Mouse (Mus musculus) MN1 (cell line): ENCODE measurements around the gene Tbce.
"Not testable (repeated sequence)": the region's sequence is repeated elsewhere in the genome, so short reads cannot be mapped to it uniquely, and the experiment has no call there.

ENCODE experiments used
- DNase-seq: peaks from one replicate; pipeline ENCODE4 v3.0.0-alpha.2; 2016; ENCODE audit warnings: low spot score

Gene Tbce

DNA sequence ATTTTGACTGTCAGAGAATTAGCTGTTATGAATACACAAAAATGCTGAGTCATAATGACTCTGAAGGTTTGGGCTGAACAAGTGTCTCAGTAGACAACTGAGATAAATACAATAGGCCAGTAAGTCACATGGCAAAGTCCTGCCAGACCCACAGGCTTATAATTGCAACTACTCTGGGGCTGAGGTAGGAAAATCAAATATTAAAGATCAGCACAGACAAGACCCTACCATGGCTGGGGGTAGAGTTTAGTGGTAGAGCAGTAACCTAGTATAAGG is 5.4 kb downstream of the Tbce start:
- DNase-seq = peak; percentile 46

- peak; percentile 60 for DNase-seq
Measured at GRCm38 (mm10) chr13:14033309-14034072, 5.9 kb downstream of the Tbce start.

DNA sequence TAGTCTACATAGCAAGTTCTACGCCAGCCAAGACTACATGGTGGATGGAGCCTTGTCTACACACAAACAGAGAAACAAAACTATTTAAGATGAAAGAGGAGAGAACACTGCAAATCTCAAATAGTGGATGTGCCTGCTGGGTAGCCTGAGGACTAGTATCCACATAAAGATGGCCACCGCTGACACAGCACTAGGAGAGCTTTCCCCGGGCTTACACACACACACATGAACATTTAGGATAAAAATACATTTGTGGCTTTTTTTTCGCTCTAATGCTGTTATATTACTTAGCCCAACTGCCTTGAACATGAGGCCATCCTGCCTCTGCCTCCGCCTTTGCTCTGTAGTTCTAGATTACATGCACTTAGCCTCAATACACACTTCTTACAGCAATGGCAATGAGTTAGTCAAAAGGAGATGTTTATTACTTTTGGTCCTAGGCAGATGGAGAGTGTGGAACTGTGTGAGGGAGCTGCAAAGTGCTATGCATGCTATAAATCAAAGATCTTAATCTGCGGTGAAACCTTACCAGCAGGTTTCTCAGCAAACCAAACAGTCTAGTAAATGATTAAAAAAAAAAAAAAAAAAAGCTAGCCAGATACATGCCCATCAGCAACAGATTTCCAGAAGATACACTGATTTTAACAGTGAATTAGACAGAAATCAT is 13.2 kb downstream of the Tbce start:
- no peak for DNase-seq

DNA sequence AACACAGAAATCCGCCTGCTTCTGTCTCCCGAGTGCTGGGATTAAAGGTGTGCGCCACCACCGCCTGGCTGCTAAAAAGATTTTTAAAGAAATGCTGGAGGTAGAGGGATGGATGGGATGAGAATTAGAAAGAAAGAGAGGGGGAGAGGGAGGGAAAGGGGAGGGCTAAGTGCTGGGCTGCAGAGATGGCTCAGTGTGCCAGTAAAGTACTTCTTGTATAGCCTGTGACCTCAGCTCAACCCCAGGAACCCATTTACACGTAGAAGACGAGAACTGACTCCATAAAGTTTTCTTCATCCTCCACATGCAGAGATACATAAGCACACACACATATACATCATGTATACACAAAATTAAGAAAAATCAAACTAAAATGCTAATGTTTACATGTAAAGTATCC is 13.9 kb downstream of the Tbce start:
- no peak for DNase-seq

GRCm38 (mm10) chr13:14021417-14021816 is 18.0 kb downstream of the Tbce start:
- DNase-seq = not testable (repeated sequence)

DNA sequence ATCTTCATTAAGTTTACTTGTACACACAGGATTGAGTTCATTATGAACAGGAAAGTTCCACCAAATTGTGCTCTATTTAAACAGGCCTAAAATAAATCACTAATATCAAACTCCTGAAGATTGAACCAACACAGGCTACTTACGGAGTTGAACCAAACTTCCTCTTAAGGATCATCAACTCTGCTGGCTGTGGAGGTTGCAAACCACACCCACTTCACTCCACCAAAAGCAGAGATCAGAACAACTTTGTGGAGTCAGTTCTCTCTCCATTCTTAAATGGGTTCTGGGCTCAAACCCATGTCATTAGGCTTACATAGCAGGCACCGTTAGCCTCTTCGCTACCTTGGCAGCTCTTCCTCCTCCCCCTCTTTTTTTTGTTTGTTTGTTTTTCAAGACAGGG is 20.6 kb downstream of the Tbce start:
- DNase-seq = no peak

- no peak for DNase-seq
Measured at GRCm38 (mm10) chr13:14018283-14018682, 21.2 kb downstream of the Tbce start.

DNA sequence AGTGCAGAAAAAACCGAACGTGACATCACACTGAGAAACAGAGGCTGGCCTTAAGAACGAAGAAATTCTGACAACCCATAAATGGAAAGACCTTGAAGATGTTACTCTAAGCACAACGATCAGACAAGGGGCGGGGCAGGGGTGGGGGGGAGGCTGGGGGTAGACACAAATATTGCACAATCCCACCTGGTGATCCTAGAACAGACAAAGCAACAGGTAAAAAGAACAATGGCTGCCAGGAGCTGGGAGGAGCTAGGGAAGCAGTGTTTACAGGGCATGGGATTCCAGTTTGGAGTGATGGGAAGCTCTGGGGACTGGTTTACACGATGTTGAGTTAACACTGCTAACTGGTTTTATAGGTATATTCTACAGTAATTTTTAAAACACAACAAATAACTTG is 23.8 kb downstream of the Tbce start:
- DNase-seq = no peak

DNA sequence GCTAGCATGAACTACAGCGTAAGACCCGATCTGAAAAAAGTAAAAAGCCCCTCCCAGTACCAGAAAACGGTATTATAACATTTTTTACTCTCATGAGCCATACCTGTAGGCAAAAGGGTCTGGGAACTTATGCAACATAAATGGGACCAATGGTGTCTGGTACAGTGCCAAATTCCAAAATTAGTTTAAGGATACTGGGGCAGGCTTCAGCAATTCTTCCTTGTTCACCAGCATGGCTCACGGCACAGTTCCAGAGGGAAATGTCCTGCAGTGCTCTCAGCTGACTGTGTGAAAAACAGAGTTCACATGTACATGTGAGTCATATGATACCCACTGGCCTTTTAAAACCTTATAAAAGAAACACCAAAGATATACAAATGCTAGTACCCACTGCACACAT is 24.9 kb downstream of the Tbce start:
- DNase-seq = no peak

DNA sequence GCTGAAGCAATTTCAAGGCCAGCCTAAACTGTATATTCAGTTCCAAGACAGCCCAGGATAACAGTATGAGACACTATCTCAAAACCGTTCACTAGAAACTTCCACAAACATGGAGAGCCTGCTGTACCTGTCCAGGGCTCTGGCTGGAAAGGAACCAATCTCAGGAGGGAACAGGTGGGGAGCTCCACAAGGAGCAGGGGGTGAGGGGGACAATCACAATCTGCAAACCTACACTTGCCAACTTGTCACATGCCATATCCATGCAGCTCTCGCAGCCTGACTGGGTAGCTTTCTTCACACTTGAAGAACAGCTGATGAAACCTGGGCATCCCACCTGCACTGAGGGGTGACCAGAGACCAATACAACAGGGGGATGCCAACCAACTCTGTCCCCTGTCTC is 25.4 kb downstream of the Tbce start:
- DNase-seq = no peak

GRCm38 (mm10) chr13:14011454-14011995 is 27.9 kb downstream of the Tbce start:
- DNase-seq = no peak

GRCm38 (mm10) chr13:14006056-14006455 is 33.4 kb downstream of the Tbce start:
- peak; percentile 75 for DNase-seq

DNA sequence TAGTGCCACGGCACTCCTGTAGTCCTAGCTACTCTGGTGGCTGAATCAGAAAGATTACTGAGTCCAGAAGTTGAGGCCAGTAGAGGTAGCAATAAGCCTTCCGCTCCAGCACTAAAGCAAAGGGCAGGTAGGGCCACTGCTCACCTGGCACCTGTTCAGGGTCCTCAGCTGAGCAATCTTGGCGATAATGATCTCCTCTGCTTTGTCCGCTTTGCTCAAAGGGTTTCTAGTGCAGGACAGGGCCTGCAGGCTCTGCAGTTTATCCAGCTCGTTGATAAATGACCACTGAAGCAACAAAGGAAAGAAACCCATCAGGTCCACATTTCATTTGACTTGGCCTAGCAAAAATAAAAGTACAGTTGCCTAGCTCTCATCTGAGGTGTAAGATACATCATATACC is 34.4 kb downstream of the Tbce start:
- no peak for DNase-seq

DNA sequence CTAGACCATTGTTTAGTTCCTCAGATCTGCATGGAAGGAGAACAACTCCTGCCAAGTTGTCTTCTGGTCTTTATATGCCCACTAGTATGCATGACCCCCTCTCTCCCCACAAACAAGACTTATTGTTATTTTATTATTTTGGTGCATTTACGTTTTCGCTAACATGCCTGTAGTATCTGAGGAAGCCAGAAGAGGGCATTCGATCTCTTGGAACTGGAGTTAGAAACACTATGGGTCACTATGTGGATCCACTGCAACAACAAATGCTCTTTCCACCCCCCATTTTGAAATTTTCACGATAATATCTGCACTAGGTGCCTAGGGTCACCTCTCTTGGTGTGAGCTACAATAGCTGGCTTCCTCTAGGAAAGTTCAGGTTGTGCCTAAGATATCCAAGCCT is 35.4 kb downstream of the Tbce start:
- no peak for DNase-seq

DNA sequence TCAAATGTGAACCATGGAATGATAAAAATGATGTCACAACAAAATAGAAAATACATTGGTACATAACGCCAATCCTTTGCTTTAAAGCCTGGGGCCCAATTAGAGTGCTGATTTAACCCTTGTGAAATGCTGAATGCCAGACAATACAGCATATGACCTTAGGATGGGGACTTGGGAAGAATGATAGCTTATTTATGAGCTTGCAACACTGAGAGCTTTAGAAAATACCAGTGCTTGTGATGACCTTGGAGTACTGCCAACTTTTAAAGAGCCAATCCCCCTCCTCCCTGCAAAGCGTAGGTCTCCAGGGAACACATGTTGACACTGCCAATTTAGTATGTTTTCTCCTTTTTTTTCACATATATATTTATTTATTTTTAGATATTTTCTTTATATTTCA is 36.7 kb downstream of the Tbce start:
- DNase-seq = peak; percentile 46

GRCm38 (mm10) chr13:13997476-13997875 is 42.0 kb downstream of the Tbce start:
- no peak for DNase-seq

DNA sequence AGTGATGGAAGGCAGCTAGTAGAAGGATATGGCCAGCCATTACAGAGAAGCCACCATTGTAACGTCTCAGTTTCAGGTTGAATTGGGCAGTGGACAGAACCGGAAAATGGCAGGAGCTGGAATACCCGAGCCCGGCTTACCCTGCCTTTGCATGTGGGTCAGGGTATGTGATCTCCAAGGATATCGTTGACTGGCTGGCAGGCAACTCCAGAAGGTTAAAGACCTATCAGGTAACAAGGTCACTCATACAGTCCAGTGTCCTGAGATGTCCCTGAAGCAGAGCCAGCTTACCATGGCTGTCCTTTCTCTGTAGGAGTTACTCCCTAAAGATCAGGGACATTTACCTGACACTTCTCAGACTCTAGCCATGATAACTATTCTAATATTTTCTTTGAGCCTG is 44.4 kb downstream of the Tbce start:
- DNase-seq = no peak

- DNase-seq = no peak
Measured at GRCm38 (mm10) chr13:13993041-13993440, 46.4 kb downstream of the Tbce start.

DNA sequence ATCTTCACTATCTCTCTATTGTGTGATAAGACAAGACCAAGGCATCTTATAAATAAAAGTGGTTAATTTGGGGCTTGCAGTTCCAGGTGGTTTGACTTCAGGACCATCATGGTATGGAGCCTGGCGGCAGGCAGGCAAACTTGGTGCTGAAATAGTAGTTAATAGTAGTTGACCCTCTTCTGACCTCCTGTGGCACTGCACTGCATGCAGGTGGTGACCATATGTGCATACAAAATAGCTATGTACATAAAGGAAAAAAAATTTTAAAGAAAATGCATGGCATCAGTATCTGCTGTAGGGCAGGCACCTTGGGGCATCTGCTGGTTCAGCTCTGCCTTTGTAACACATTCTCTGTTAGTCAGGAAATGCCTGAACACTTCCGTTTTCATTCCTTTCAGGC is 49.0 kb downstream of the Tbce start:
- DNase-seq = no peak

- DNase-seq = no peak
Measured at GRCm38 (mm10) chr13:13989135-13989534, 50.3 kb downstream of the Tbce start.

DNA sequence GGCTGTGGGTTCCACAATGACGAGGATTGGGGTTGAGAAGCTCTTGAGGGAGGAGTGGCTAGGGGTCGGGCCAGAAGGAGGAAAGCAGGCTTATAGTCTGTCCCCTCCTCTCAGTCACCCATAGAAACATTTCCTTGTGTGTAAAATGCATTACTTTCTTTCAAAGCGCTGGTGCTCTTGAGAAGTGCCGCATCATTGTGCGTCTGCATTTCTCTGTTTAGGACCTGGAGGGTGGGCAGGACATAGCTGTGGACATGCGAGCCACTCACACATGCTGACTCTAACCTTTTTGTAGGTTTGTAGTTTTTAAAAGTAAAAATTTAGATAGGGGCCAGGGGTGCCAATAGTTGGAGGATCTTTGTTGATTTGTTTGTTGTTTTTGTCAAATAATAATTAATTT is 55.9 kb downstream of the Tbce start:
- DNase-seq = no peak

- not testable (repeated sequence) for DNase-seq
Measured at GRCm38 (mm10) chr13:13981842-13982241, 57.6 kb downstream of the Tbce start.

DNA sequence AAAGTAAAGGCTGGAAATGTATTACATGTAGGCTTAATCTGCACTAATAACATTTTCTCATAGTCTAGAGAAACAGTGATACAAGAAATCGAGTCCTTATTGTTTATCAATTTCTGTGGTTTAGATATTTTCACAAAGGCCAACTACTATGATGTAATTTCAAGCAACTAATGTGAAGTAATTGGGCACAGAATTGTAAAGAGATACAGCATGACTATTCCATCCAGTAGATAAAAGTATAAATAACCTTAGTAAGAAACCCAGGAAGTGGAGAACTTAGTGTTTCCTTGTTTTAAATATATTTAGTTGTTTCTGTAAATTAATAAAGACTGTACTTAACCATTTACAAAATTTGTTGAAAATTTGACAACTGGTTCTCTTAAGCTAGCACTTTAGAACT is 69.6 kb downstream of the Tbce start:
- DNase-seq = no peak

DNA sequence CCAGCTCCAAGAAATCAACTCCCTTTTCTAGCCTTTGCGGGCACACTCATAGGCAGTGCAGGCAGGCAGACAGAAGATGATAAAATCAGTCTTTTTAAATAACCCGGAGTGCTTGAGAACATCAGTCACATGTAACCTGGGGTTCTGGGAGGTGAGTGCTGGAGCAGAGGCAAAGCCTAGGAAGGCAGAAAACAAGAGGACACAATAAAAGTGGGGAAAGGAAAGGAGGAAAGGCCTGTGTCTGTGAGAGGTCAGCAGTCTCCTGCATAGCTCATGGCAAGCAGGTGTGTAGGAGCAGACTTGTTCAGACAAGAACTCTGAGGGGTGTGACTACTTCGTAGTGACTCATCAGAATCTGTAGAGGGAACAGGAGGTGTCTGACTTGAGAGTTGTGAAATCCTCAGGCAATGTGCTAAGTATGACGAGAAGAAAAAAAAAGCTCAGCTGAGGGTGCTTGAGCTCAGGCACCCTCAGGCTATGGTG is 70.8 kb downstream of the Tbce start:
- peak; percentile 62 for DNase-seq
